Mouse (Mus musculus) lung, adult 2 months (tissue): ENCODE measurements at regions not wholly inside any gene's neighbourhood (a gene's known extent, or its start where the extent isn't known, plus 50 kb on each side); places are given as distances from the start of the nearest gene placed in this dataset.

Experiments
- CTCF ChIP-seq: fragments of 200-500 bp; IDR thresholded peaks from 2 replicates; pipeline ENCODE4 v1.5.1; 2011; ENCODE audit warnings: mild to moderate bottlenecking, low read length, control low read depth; ENCODE audit not compliant: insufficient read depth
- POLR2A ChIP-seq: fragments of 200-500 bp; IDR thresholded peaks from 2 replicates; pipeline ENCODE4 v1.6.1; 2011; ENCODE audit warnings: low read depth, mild to moderate bottlenecking, control low read depth, low read length, borderline replicate concordance; ENCODE audit errors: extremely low read depth

GRCm38 (mm10) chr3:34909350-34909749, 259.1 kb downstream of the Sox2 start:
- no peak for TF ChIP-seq POLR2A
- no peak for TF ChIP-seq CTCF
